ENCODE assay signal across 24 mouse cellular contexts in the genomic region with DNA sequence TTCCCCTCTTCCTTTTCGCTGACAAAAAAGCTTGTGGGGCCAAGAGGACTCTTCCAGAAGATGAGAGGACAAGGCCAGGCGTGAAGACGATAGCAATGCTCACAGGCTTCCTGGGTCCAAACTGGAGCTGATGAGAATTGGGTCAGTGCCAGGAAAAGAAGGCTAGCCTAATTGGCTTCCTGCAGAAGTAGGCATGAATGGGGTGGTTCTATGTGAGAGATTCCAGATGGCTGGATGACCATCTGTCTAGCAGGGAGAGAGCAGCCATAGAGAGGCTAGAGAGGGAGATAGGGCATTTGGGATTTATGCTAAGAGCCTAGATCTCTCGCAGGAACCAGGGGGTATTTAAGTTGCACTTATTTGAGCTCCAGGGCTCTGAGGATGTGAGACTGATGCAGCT. TPM values are rescaled to one million over a fixed set of nuclear protein-coding genes. Genes with fewer than 3 reads are reported as not detected.
DNase-seq lines count a peak whose midpoint lies in the region; ATAC-seq and TF ChIP-seq lines count a peak whose summit lies in the region.
"Had no signal": no experiment of that assay in that cellular context is flagged by ENCODE, and none has a peak within 500 bp of the region (broad histone marks: within the 10 kb centered on the region; RNA-seq: fewer than 3 reads in every experiment).

No protein-coding gene starts in this region.

- H3K27me3 ChIP-seq in forebrain, embryonic 14.5 days (replicated peaks; ENCODE audit: control insufficient read depth, insufficient read depth, low read length) = no peaks in the 10 kb centered on the region
- H3K27me3 ChIP-seq in forebrain, embryonic 15.5 days = no peaks in the 10 kb centered on the region
- H3K27me3 ChIP-seq in lung, embryonic 14.5 days (ENCODE audit: insufficient read depth, low read length) = no peaks in the 10 kb centered on the region
- H3K27me3 ChIP-seq: kidney, embryonic 15.5 days; midbrain, embryonic 12.5 days had no signal

- peak; percentile 61 for DNase-seq in forebrain, embryonic 14.5 days (ENCODE audit: low spot score)
- DNase-seq in lung, embryonic 14.5 days = peak; percentile 61
- DNase-seq in lung, adult 2 months = no peak
- DNase-seq in cerebellum, adult 18-20 months = peak; percentile 23 to 50
- DNase-seq in cerebellum, postnatal 25 days = peak; percentile 28 to 37
- DNase-seq in thymus, postnatal 25 days = no peak
- no peak for DNase-seq in left cerebral cortex, adult 11 months (ENCODE audit: low spot score)
- DNase-seq: B cell, adult 2 months; heart, postnatal 10 days; kidney, postnatal 4 days; layer of hippocampus, adult 9-11 months; right cerebral cortex, postnatal 25 days had no signal

- 56% methylated on average over 4 of the region's 4 CpGs for WGBS in forebrain, embryonic 14.5 days
- WGBS in forebrain, embryonic 15.5 days = 57% methylated on average over 4 of the region's 4 CpGs
- 47% methylated on average over 4 of the region's 4 CpGs for WGBS in lung, embryonic 14.5 days
- WGBS in lung, adult 2 months = 66% methylated on average over 4 of the region's 4 CpGs

- ATAC-seq in forebrain, embryonic 14.5 days = peak; percentile 18; the same call in 1 of the 2 replicates
- ATAC-seq in forebrain, embryonic 15.5 days (replicated peaks) = no peak
- ATAC-seq in lung, embryonic 14.5 days (ENCODE audit: insufficient read depth) = 0 out of 2 replicates have a peak, but pooled peaks have one; percentile 31
- ATAC-seq: intestine, embryonic 16.5 days; lung, postnatal 0 days had no signal

- H3K9me3 ChIP-seq in forebrain, embryonic 14.5 days (replicated peaks; ENCODE audit: control insufficient read depth, low read length) = no peaks in the 10 kb centered on the region
- H3K9me3 ChIP-seq in forebrain, embryonic 15.5 days = no peaks in the 10 kb centered on the region
- no peaks in the 10 kb centered on the region for H3K9me3 ChIP-seq in lung, embryonic 14.5 days (ENCODE audit: low read depth, low read length)
- H3K9me3 ChIP-seq: forebrain, embryonic 12.5 days; hindbrain, embryonic 13.5 days; kidney, embryonic 15.5 days; midbrain, embryonic 12.5 days had no signal

- no peak overlapping the region for H3K4me3 ChIP-seq in forebrain, embryonic 14.5 days (ENCODE audit: low read depth, low read length)
- no peak overlapping the region for H3K4me3 ChIP-seq in forebrain, embryonic 15.5 days
- H3K4me3 ChIP-seq in lung, embryonic 14.5 days (ENCODE audit: low read depth, low read length) = no peak overlapping the region
- no peak overlapping the region for H3K4me3 ChIP-seq in lung, adult 2 months (replicated peaks; ENCODE audit: extremely low read depth, low read depth, low read length)
- H3K4me3 ChIP-seq: forebrain, embryonic 12.5 days; hindbrain, embryonic 13.5 days; kidney, embryonic 15.5 days; midbrain, embryonic 12.5 days; myocyte had no signal

- H3K9ac ChIP-seq in forebrain, embryonic 14.5 days (ENCODE audit: low read length) = no peak overlapping the region
- no peak overlapping the region for H3K9ac ChIP-seq in forebrain, embryonic 15.5 days (replicated peaks)
- H3K9ac ChIP-seq in lung, embryonic 14.5 days = no peak overlapping the region
- H3K9ac ChIP-seq: forebrain, embryonic 12.5 days; hindbrain, embryonic 13.5 days; kidney, embryonic 15.5 days; liver, embryonic 14.5 days; midbrain, embryonic 12.5 days had no signal

- TF ChIP-seq CTCF in lung, embryonic 14.5 days (IDR thresholded peaks at IDR 0.05; ENCODE audit: low read depth) = no peak
- no peak for TF ChIP-seq CTCF in lung, adult 2 months (IDR thresholded peaks at IDR 0.05; ENCODE audit: insufficient read depth, low read length)

- no peaks in the 10 kb centered on the region for H3K36me3 ChIP-seq in forebrain, embryonic 14.5 days (ENCODE audit: control insufficient read depth, insufficient read depth, low read length)
- no peaks in the 10 kb centered on the region for H3K36me3 ChIP-seq in forebrain, embryonic 15.5 days
- H3K36me3 ChIP-seq in lung, embryonic 14.5 days (ENCODE audit: insufficient read depth) = no peaks in the 10 kb centered on the region
- H3K36me3 ChIP-seq: forebrain, embryonic 12.5 days; hindbrain, embryonic 13.5 days; kidney, embryonic 15.5 days; midbrain, embryonic 12.5 days had no signal

- TF ChIP-seq POLR2A in lung, adult 2 months (IDR thresholded peaks at IDR 0.05; ENCODE audit: borderline replicate concordance, extremely low read depth, low read depth, low read length) = no peak

- H3K4me2 ChIP-seq in forebrain, embryonic 14.5 days (ENCODE audit: low read length) = no peak overlapping the region
- no peak overlapping the region for H3K4me2 ChIP-seq in forebrain, embryonic 15.5 days (replicated peaks)
- no peak overlapping the region for H3K4me2 ChIP-seq in lung, embryonic 14.5 days
- H3K4me2 ChIP-seq: forebrain, embryonic 12.5 days; heart, embryonic 11.5 days; hindbrain, embryonic 13.5 days; kidney, embryonic 15.5 days; midbrain, embryonic 12.5 days had no signal

- peaks cover 6% of the 10 kb centered on the region; the same call in 1 of the 2 replicates for H3K4me1 ChIP-seq in forebrain, embryonic 14.5 days (ENCODE audit: control insufficient read depth, insufficient read depth, low read length)
- peaks cover 7% of the 10 kb centered on the region for H3K4me1 ChIP-seq in forebrain, embryonic 15.5 days
- no peaks in the 10 kb centered on the region for H3K4me1 ChIP-seq in lung, embryonic 14.5 days (ENCODE audit: insufficient read depth)
- no peaks in the 10 kb centered on the region for H3K4me1 ChIP-seq in lung, adult 2 months (ENCODE audit: control insufficient read depth, insufficient read depth, low read length)
- H3K4me1 ChIP-seq: hindbrain, embryonic 13.5 days; kidney, embryonic 15.5 days; midbrain, embryonic 12.5 days had no signal

- no peak overlapping the region for H3K27ac ChIP-seq in forebrain, embryonic 14.5 days (ENCODE audit: low read depth, low read length)
- no peak overlapping the region for H3K27ac ChIP-seq in forebrain, embryonic 15.5 days (replicated peaks)
- no peak overlapping the region for H3K27ac ChIP-seq in lung, embryonic 14.5 days (ENCODE audit: low read depth)
- H3K27ac ChIP-seq: forebrain, embryonic 12.5 days; hindbrain, embryonic 13.5 days; kidney, embryonic 15.5 days; liver, embryonic 14.5 days; midbrain, embryonic 12.5 days had no signal

RNA-seq across cellular contexts. Expression of a gene that starts 9.5 kb away (rescaled TPM):
- not detected in 2 replicates for polyA plus RNA-seq in forebrain, embryonic 14.5 days (2014; fragmentation: Nextera tagmentation; extraction: Ambion mirVana)
- 0.51 TPM in 1 of 2 replicates, not detected in the other for polyA plus RNA-seq in forebrain, embryonic 15.5 days (2015; fragmentation: Nextera tagmentation; extraction: Ambion mirVana)
- polyA plus RNA-seq in lung, embryonic 14.5 days (2014; fragmentation: Nextera tagmentation; extraction: Ambion mirVana) = 0.24 and 0.51 TPM in 2 replicates
- 6.1 and 49.9 TPM in 2 replicates for polyA plus RNA-seq in lung, adult 2 months (2012; rRNA removed)
- polyA plus RNA-seq: hindbrain, embryonic 13.5 days; myocyte had no signal

RNA-seq across cellular contexts. Expression of a gene that starts 16.8 kb away (rescaled TPM):
- polyA plus RNA-seq in forebrain, embryonic 14.5 days (2014; fragmentation: Nextera tagmentation; extraction: Ambion mirVana) = 23.8 and 32.6 TPM in 2 replicates
- 35.3 and 36.2 TPM in 2 replicates for polyA plus RNA-seq in forebrain, embryonic 15.5 days (2015; fragmentation: Nextera tagmentation; extraction: Ambion mirVana)
- 27.2 and 32.4 TPM in 2 replicates for polyA plus RNA-seq in lung, embryonic 14.5 days (2014; fragmentation: Nextera tagmentation; extraction: Ambion mirVana)
- polyA plus RNA-seq in lung, adult 2 months (2012; rRNA removed) = 27.3 and 32.1 TPM in 2 replicates

RNA-seq across cellular contexts. Expression of a gene that starts 28.1 kb away (rescaled TPM):
- 63.2 and 74.3 TPM in 2 replicates for polyA plus RNA-seq in forebrain, embryonic 14.5 days (2014; fragmentation: Nextera tagmentation; extraction: Ambion mirVana)
- 62.0 and 67.1 TPM in 2 replicates for polyA plus RNA-seq in forebrain, embryonic 15.5 days (2015; fragmentation: Nextera tagmentation; extraction: Ambion mirVana)
- polyA plus RNA-seq in lung, embryonic 14.5 days (2014; fragmentation: Nextera tagmentation; extraction: Ambion mirVana) = 89.5 and 92.5 TPM in 2 replicates
- polyA plus RNA-seq in lung, adult 2 months (2012; rRNA removed) = 32.2 and 37.7 TPM in 2 replicates

RNA-seq across cellular contexts. Expression of a gene that starts 59.5 kb away (rescaled TPM):
- polyA plus RNA-seq in forebrain, embryonic 14.5 days (2014; fragmentation: Nextera tagmentation; extraction: Ambion mirVana) = not detected in 2 replicates
- polyA plus RNA-seq in forebrain, embryonic 15.5 days (2015; fragmentation: Nextera tagmentation; extraction: Ambion mirVana) = not detected in 2 replicates
- not detected in 2 replicates for polyA plus RNA-seq in lung, embryonic 14.5 days (2014; fragmentation: Nextera tagmentation; extraction: Ambion mirVana)
- 2.6 and 2.9 TPM in 2 replicates for polyA plus RNA-seq in lung, adult 2 months (2012; rRNA removed)
- polyA plus RNA-seq: forebrain, embryonic 12.5 days; hindbrain, embryonic 13.5 days; limb, embryonic 11.5 days; midbrain, embryonic 12.5 days; myocyte; neural tube, embryonic 14.5 days had no signal

Comparison
In these comparisons a context has a peak if more than half of its experiments do, and no peak if none do; other contexts are left out.
1. DNase-seq: peak in forebrain, embryonic 14.5 days (single experiment), lung, embryonic 14.5 days (single experiment), cerebellum, adult 18-20 months (2 of 2) and cerebellum, postnatal 25 days (2 of 2); none in lung, adult 2 months (single experiment), thymus, postnatal 25 days (single experiment) and left cerebral cortex, adult 11 months (single experiment).